Mouse (Mus musculus) kidney, embryonic 16.5 days (tissue): ENCODE data around the gene Muc5ac. TPM values are rescaled to one million over a fixed set of nuclear protein-coding genes. Genes with fewer than 3 reads are reported as not detected.

Experiments used
- ATAC-seq: fragments of 200-750 bp; cut with Nextera tagmentation; 2 replicates; pipeline ENCODE4 v1.8.0; 2017; ENCODE audit warnings: moderate TSS enrichment; ENCODE audit not compliant: low FRiP score, low TSS enrichment
- H3K27ac ChIP-seq: fragments of 300-500 bp; sonication (generic); 2 replicates; pipeline ENCODE4 v1.5.1; 2014; ENCODE audit warnings: low read length
- H3K27me3 ChIP-seq: fragments of 300-500 bp; sonication (generic); 2 replicates; pipeline ENCODE4 v1.6.1; 2014; ENCODE audit warnings: low read length, control low read depth, mixed read lengths; ENCODE audit not compliant: insufficient read depth
- H3K36me3 ChIP-seq: fragments of 300-500 bp; sonication (generic); 2 replicates; pipeline ENCODE4 v1.6.1; 2014; ENCODE audit warnings: low read length, control low read depth, mixed read lengths; ENCODE audit not compliant: insufficient read depth
- H3K4me1 ChIP-seq: fragments of 300-500 bp; sonication (generic); 2 replicates; pipeline ENCODE4 v1.6.1; 2014; ENCODE audit warnings: low read length, control low read depth, mixed read lengths; ENCODE audit not compliant: insufficient read depth
- H3K4me2 ChIP-seq: fragments of 300-500 bp; sonication (generic); replicated peaks from 2 replicates; pipeline ENCODE4 v1.6.1; 2014; ENCODE audit warnings: low read depth, low read length
- H3K4me3 ChIP-seq: fragments of 300-500 bp; sonication (generic); 2 replicates; pipeline ENCODE4 v1.5.1; 2014; ENCODE audit warnings: mild to moderate bottlenecking, low read length
- H3K9ac ChIP-seq: fragments of 300-500 bp; sonication (generic); replicated peaks from 2 replicates; pipeline ENCODE4 v1.6.1; 2014; ENCODE audit warnings: low read length
- H3K9me3 ChIP-seq: fragments of 300-500 bp; sonication (generic); 2 replicates; pipeline ENCODE4 v1.6.1; 2016; ENCODE audit warnings: low read length, control low read depth
- WGBS: fragments of 180-500 bp; shearing (Covaris S2); extraction: QIAGEN DNeasy Blood & Tissue Kit; methylation state at CpG from one replicate; pipeline ENCODE4 v1.1.7; 2014; 5-methylcytosine and 5-hydroxymethylcytosine counted together
- polyA plus RNA-seq: library from polyadenylated mRNA; unstranded; fragments of >200 nt; fragmentation: Nextera tagmentation; extraction: Ambion mirVana; gene quantifications from 2 replicates; pipeline ENCODE4 v1.2.1, GENCODE M21; 2015

The Muc5ac gene
- polyA plus RNA-seq = not detected in 2 replicates

DNA sequence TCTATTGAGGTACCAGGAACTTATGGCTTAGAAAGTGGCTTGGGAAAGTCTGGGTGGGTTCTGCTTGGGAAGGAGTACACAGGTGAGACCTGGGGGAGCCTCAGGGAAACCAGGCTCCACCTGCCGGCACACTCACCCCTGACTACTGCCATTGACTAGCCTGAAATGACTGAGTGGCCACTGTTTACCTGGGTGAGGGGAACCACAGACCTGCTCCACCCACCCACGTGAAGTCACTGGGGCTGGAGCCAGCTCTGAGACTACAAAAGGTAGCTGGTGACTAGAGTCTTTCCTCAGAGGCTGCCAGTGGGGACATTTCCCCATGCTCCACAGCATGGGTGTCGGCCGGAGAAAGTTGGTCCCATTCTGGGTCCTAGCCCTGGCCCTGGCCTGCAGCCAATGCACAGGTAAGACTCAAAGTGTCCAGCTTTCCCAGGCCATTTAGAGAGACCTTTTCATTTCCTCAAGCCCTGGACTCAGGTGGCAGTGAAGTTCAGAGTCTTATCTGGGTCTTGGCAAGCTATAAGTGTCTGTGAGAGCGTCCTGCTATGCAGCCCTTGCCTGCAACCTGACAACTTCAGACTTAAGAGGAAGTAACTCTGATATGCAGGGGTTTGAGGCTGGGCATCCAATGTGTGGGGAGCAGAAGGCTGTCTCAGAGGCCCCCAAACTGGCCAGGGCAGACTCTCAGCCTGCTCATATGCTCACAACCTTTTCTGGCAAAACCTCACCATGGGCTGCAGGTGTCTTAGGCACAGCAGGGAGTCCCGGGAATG, at the start of gene Muc5ac:
Muc5ac (plus strand) TSS at position 296 of the 776 bp plus-strand sequence.
- Histone ChIP-seq H3K27me3 (no peaks in the 10 kb centered on the region), H3K9me3 (no peaks in the 10 kb centered on the region), H3K4me2 (no peak within 1 kb of the TSS), H3K36me3 (no peaks in the 10 kb centered on the region), H3K9ac (no peak within 1 kb of the TSS), H3K4me1 (no peaks in the 10 kb centered on the region), H3K4me3 (no peak within 1 kb of the TSS), H3K27ac (no peak within 1 kb of the TSS)
- whole genome bisulfite sequencing = 93% methylated on average over 6 of the region's 6 CpGs
- no peak for ATAC-seq

DNA sequence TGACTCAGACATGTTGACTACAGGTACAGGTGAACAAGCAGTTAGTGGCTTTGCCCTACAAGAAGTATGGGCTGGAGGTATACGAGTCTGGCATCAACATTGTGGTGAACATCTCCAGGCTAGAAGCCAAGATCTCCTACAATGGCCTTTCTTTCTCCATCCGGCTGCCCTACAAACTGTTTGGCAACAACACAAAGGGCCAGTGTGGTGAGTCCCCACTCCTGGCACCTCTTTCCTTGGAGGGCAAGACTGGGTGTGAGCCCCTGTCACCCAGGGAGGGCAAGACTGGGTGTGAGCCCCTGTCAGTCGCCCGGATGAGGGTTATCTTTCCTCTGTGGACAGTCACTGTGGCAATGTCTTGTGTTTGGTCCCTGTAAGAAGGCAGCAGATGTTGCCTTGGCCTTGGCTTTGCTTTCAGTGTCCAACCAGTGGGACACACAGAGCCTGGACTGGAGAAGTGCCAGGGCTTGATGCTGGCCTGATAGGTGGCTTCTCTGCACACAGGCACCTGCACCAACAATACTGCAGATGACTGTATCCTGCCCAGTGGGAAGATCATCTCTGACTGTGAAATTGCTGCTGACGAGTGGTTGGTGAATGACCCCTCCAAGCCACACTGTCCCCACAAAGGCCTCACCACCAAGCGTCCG, 41.2 kb upstream of the Muc5ac start:
- Histone ChIP-seq H3K9ac (no peak overlapping the region), H3K27me3 (no peaks in the 10 kb centered on the region), H3K27ac (no peak overlapping the region), H3K4me3 (no peak overlapping the region), H3K9me3 (no peaks in the 10 kb centered on the region), H3K4me1 (no peaks in the 10 kb centered on the region), H3K4me2 (no peak overlapping the region), H3K36me3 (no peaks in the 10 kb centered on the region)
- 85% methylated on average over 7 of the region's 7 CpGs for WGBS
- ATAC-seq = no peak

DNA sequence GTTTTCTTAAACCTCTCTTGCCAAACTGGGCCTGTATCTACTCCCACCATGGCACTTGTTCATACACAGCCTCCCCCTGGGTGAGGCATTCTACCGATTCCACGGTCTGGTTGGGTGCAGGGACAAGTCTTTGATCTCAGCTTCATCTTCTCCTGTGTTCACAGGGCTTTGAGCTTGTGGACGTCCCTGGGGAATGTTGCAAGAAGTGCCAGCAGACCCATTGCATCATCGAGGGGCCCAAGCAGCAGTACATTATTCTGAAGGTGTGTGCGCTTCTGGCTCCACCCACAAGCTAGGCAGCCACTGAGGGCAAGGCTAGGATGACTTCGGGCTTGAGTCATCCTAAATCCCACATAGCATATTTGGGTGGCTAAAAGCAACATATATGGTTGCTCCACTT, 36.3 kb upstream of the Muc5ac start:
- H3K27ac ChIP-seq = no peak overlapping the region
- no peak overlapping the region for H3K4me2 ChIP-seq
- no peak overlapping the region for H3K4me3 ChIP-seq
- no peak overlapping the region for H3K9ac ChIP-seq
- ATAC-seq = no peak
- H3K4me1 ChIP-seq = no peaks in the 10 kb centered on the region
- 82% methylated on average over 6 of the region's 6 CpGs for WGBS
- H3K27me3 ChIP-seq = no peaks in the 10 kb centered on the region
- H3K9me3 ChIP-seq = no peaks in the 10 kb centered on the region
- H3K36me3 ChIP-seq = no peaks in the 10 kb centered on the region

DNA sequence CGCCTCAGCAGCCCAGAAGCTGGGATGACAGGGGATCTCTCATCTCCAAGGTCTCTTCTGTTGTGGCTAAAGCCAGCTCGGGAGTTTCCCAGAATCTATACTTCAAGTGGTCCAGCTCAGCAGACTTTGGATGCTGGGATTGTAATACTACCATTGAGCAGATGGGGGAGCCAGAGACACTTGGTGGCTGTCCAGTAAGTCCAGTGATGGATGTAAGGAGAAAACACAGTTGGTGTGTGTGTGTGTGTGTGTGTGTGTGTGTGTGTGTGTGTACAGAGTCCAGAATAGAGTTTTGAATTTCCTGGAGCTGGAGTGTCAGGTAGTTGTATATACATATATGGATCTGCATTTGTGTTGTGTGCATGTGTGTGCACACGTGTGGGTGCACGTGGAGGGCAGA, 32.9 kb upstream of the Muc5ac start:
- no peak overlapping the region for H3K4me2 ChIP-seq
- H3K4me3 ChIP-seq = no peak overlapping the region
- no peak for ATAC-seq
- no peaks in the 10 kb centered on the region for H3K9me3 ChIP-seq
- H3K4me1 ChIP-seq = no peaks in the 10 kb centered on the region
- H3K9ac ChIP-seq = no peak overlapping the region
- no peaks in the 10 kb centered on the region for H3K36me3 ChIP-seq
- H3K27me3 ChIP-seq = no peaks in the 10 kb centered on the region
- H3K27ac ChIP-seq = no peak overlapping the region
- WGBS = 51% methylated on average over 4 of the region's 4 CpGs

DNA sequence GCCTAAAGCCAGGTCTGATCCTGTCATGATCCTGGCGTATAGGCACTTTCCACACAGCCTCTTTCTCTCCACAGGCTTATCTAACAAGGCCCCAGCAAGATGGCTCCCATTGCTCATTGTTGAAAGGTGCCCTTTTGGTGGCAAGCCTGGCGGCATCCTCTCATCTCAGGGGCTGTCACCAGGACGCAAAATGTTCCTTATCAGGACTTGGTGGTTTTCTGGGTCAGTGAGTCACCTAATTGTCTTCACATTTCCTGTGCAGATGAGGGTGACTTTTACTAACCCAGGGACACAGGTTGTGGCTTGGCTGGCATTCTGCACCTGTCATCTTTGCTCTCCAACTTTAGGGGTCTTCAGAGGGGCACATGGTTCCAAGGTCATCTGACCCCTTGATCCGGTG, 30.5 kb upstream of the Muc5ac start:
- no peaks in the 10 kb centered on the region for H3K9me3 ChIP-seq
- no peak overlapping the region for H3K9ac ChIP-seq
- no peak overlapping the region for H3K4me3 ChIP-seq
- no peak overlapping the region for H3K4me2 ChIP-seq
- no peak for ATAC-seq
- 67% methylated on average over 4 of the region's 4 CpGs for WGBS
- H3K36me3 ChIP-seq = no peaks in the 10 kb centered on the region
- no peak overlapping the region for H3K27ac ChIP-seq
- H3K4me1 ChIP-seq = no peaks in the 10 kb centered on the region
- H3K27me3 ChIP-seq = no peaks in the 10 kb centered on the region

DNA sequence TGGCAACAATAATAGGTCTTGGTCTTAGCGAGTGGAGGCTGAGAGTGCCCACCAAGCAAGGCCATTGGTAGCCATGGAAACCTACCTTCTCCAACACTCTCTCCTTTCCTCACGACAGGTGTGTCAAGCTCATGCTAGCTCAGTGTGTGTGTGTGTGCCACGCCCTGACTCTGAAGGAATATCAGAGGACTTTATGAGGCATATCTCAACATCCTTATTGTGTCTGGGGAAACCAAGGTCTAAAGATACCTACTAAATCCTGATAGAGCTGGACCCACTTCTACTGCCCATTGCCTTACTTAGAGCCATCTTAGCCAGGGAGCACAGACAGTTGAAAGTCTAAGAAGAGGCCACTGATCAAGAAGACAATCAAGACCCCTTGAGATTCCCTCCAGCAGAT, 18.3 kb upstream of the Muc5ac start:
- Histone ChIP-seq H3K4me2 (no peak overlapping the region), H3K9me3 (no peaks in the 10 kb centered on the region), H3K36me3 (no peaks in the 10 kb centered on the region), H3K9ac (no peak overlapping the region), H3K4me3 (no peak overlapping the region), H3K27ac (no peak overlapping the region), H3K4me1 (no peaks in the 10 kb centered on the region), H3K27me3 (no peaks in the 10 kb centered on the region)
- WGBS = 89% methylated on average over 3 of the region's 3 CpGs
- ATAC-seq = no peak

DNA sequence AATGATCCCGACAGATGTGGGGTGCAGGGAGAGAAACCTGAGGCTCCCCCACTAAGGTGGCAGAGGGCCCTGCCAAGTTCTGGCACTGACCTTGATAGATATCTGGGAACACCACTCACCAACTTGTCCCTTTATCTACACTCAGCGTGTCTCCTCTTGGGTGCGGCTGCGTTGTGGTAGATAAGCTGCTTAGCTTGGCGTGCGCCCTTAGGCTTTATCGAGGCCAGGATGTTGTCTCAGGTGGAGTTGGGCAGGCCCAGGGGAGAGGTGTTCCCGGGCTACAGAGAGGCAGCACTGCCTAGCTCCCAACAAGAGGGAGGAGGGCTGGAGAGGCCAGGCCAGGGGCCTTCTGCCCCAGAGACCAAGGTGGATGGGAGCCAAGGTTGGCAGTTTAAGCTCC, 17.8 kb upstream of the Muc5ac start:
- H3K9me3 ChIP-seq = no peaks in the 10 kb centered on the region
- no peak; the same call in 1 of the 2 replicates for ATAC-seq
- H3K36me3 ChIP-seq = no peaks in the 10 kb centered on the region
- no peaks in the 10 kb centered on the region for H3K4me1 ChIP-seq
- H3K27ac ChIP-seq = no peak overlapping the region
- no peak overlapping the region for H3K4me3 ChIP-seq
- H3K4me2 ChIP-seq = no peak overlapping the region
- no peaks in the 10 kb centered on the region for H3K27me3 ChIP-seq
- H3K9ac ChIP-seq = no peak overlapping the region
- 85% methylated on average over 8 of the region's 8 CpGs for WGBS

DNA sequence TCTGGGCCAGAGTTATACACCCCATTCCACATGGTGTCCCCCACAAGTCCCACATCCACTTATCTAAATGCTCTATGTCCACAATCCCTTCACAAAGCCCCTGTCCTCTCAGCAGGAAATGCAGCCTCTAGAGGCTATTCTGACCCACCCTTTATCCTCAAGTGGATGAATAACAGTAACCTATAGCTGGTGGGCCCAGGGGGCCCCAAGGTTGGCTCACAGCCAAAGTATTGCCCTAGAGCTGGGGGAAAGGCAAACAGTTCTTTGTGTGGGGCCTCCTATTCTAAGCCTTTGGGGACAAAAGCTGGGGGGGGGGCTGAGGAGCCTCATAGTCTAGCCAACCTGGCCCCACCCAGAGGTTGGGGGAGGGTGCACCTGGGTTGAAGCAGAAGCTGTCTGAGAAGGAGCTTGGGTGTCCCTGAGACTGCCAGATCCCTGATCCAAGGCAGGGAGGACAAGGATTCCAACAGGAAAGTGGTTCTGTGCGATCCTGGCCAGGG, 16.7 kb upstream of the Muc5ac start:
- H3K9me3 ChIP-seq = no peaks in the 10 kb centered on the region
- WGBS = 77% methylated on average over 1 of the region's 1 CpGs
- H3K9ac ChIP-seq = no peak overlapping the region
- no peak overlapping the region for H3K27ac ChIP-seq
- H3K27me3 ChIP-seq = no peaks in the 10 kb centered on the region
- no peaks in the 10 kb centered on the region for H3K36me3 ChIP-seq
- no peak for ATAC-seq
- no peak overlapping the region for H3K4me2 ChIP-seq
- no peaks in the 10 kb centered on the region for H3K4me1 ChIP-seq
- no peak overlapping the region for H3K4me3 ChIP-seq

DNA sequence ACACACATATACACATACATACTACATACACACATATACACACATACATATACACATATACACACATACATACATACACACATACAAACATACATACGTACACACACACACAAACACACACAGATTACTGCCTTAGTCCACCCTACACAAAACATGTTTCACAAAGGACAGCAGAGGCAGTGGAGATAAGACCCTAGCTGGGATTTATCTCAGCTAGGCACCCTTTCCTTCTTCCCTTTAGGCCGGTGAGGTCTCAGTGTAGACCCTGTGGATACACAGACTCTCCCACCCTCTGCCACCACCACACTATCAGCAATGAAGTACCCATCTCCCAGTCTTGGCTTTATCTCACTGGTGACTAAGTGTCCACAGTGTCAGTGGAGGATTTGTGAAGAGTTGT, 13.9 kb upstream of the Muc5ac start:
- Histone ChIP-seq H3K4me2 (no peak overlapping the region), H3K27ac (no peak overlapping the region), H3K27me3 (no peaks in the 10 kb centered on the region), H3K4me1 (no peaks in the 10 kb centered on the region), H3K9me3 (no peaks in the 10 kb centered on the region), H3K36me3 (no peaks in the 10 kb centered on the region), H3K4me3 (no peak overlapping the region), H3K9ac (no peak overlapping the region)
- ATAC-seq = no peak
- WGBS = 94% methylated on average over 2 of the region's 2 CpGs

DNA sequence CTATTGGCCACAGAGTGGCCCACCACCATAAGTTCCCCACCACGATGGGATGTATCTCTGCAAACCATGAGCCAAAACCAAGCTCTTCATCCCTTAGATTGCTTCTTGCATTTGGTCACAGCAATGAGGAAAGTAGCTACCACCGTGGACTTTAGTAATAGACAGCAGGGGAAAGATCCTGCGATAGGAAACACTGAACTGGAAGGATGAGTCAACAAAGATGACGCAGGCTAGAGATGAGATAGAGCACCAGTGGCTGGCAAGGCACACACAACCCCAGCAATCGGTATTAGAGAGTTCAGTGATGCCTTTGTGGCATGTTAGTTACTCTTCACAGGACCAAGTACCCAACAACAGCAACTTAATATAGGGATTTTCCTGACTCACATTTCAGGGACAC, 12.6 kb upstream of the Muc5ac start:
- Histone ChIP-seq H3K4me3 (no peak overlapping the region), H3K9me3 (no peaks in the 10 kb centered on the region), H3K36me3 (no peaks in the 10 kb centered on the region), H3K4me2 (no peak overlapping the region), H3K9ac (no peak overlapping the region), H3K27ac (no peak overlapping the region), H3K27me3 (no peaks in the 10 kb centered on the region), H3K4me1 (no peaks in the 10 kb centered on the region)
- 88% methylated on average over 5 of the region's 5 CpGs for WGBS
- no peak for ATAC-seq
